Mouse (Mus musculus) liver, adult (tissue): ENCODE measurements around the gene Inpp5e.

Source experiments
- GATA4 ChIP-seq: IDR thresholded peaks from 2 replicates; pipeline ENCODE4 v1.6.1; 2014; ENCODE audit warnings: mild to moderate bottlenecking, low read length; ENCODE audit not compliant: insufficient replicate concordance

The Inpp5e gene

DNA sequence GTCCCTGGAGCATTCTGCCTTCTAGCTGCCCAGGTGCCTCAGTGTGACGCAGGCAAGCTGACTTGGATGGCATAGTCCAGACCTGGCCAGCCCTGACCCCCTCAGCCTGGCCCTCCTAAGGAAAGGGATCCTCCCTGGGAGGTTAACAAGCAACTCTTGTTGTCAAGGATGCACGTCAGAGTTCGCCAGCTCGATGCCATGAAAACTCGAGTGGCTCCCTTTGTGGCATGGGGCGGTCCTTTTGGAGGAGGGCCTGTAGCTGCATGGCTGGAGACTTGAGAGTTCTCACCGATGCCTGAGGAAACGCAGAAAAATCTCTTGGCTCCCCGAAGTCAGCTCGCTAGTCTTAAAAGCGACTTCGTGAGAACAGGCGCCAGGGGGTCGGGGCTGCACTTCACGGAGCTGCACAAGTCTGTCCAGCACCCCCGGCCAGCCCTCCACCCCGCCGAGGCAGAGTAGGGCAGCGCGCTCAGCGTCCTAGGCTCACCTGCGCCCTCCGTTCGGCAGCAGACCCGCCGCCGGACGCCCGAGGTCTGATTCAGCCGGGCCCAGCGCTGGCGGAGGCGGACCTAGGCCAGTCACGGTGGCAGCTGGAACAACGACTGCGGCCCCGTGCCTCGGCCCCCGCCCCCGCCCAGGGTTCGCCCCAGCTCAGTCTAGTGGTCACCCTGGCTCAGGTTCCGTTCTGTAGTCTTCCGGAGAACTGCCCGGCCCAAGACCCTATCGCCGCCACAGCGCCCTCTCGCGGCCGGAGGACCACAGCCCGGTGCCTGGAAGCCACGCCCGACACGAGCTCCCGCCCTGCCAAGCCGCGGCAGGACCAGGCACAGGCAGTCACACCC is at the start of gene Inpp5e:
TSS of gene Inpp5e (minus strand) at position 689 of the 842 bp plus-strand sequence.
- peak; percentile 52; the same call in 1 of the 2 replicates for TF ChIP-seq GATA4

DNA sequence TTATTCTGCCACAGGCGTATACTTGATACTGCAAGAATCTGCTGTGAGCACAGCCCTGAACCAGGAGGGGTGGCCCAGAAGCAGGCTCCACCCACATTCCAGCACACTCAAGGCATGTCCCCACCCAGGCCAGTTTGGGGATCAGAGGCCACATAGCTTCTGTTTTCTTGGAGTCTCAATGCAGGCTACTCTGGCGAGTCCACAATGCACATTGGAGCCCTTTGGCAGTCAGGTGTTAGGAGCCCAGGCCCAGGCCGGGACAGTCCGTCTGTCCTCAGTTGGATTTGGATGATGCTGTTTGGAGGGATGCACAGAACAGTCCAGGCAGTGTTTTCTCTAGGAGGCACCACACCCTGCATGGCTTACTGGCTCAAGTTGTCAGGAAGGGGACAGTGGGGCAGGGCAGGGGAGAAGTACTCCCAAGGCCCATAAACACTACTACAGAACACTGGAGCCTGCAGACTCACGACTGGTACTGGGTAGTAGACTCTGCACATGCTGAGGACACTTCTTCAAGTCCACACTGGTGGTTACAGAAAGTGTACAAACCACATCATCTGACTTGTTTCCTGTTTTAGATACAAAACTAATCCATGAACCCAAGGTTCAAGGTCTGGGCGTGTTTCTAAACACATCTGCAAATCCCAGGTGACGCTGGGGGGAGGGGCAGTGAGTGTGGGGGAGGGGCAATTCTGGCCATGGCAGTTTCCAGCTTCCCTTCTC is 49.6 kb upstream of the Inpp5e start:
- no peak for TF ChIP-seq GATA4

DNA sequence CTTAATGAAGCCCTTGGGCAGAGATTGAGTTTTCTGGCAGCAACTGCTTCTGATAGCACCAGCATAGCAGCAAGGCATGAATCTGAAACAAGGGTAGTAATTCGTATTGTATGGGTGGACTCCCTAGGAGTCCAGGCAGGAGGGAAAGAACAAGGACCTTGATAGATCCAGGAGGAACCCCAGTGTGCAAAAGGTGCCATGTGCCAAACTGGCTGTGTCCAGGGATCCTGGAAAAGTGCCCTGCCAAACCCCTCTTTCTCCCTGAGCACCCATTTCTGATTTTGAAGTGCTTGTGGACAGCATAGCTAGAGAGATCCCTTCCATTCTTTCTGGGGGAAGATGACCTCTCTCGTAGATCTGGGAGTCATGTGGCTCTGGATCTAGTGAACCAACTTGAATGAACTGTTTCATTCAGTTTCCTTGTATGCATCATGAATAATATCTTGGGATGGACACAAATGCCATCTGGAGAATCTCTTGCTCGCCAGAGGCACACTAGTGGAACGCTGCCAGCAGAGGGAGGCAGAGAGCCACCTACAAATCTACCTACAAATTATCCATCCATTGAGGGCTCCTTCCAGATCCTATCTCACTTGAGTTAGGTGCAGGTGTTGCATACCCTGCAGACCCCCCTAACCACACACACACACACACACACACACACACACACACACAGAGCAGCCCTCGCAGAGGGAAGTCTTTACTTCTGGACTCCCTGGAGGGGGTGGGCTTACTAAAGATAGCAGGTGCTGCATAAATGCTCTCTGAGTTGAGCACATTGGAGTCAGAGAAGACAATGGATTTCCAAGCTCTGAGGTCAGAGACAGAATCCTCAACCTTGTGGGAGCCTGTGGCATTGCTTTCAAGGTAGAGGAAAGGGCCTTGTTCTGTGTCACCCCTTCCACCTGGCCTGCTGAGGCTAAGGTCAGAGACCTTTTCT is 40.4 kb upstream of the Inpp5e start:
- TF ChIP-seq GATA4, result no peak

DNA sequence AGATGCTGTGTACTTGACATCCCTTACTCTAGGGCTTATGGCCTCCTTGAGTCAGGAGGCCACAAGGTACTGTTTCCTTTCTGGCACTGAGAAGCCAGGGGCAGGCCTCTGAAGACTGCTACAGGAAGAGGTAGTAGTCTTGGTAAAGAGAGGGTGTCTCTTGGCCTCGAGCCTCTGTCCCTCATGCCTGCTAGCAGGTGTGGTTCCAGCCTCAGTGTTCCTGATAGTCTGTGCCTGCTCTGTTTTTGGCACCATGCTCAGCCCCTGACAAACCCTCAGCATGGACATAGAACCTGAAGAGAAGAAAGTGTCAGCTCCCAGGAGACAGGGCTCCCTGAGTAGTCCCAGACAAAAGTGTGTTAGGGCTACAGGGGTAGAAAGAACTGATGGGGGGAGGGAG is 38.4 kb upstream of the Inpp5e start:
- TF ChIP-seq GATA4, result no peak

DNA sequence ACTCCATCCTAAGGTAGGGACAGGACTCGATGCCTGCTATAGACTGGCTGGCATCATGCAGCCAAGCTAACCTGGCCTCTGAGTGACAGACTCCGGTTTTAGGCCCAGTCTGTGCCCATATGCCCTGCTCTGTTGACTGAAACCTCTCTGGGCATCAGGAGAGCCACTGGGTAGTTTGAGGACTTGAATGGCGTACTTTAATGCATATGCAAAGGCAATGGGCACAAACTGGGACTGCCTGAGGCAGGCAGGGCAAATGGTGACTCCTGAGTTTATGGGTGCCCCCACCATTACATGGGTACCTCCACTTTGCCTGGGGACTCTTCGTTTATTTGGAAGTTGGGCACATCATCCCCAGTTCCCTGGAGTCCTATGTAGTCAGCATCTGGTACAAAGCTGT is 37.7 kb upstream of the Inpp5e start:
- no peak for TF ChIP-seq GATA4

DNA sequence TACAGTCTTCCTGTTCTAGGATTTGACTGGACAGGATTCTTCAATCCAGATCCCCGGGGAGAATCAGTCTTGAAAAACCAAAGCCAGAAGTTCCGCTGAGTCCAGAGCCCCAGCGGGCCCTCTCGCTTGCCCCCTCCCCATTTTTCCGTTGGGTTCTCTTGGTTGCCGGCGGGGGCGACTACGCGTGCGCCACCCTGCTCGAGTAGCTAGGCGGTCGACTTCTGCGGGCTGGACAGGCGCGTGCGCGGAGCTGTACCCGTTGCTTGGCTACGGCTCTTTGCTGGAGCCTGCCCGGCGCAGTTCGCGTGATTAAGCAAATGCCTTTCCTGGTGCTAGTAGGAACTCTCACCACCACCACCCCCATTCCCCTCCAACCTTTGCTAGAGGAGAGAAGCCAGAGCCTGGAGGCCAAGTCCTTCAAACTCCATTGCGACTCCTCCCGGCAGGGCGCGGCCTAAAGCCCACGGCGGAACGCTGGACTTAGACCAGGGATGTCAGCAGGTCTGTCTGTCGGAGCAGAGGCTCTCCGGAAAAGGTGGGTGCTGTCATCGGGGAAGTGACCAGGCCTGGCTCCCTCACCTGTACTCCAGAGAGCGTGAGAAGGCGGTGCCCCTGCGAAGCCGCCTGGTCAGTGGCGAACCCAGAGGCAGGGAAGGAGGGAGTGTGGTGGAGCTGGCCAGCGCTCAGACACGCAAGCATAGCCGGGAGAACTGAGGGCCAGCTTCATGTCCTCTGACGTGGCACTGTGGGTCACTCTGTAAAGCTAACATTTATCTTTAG is 36.9 kb upstream of the Inpp5e start:
- no peak for TF ChIP-seq GATA4

DNA sequence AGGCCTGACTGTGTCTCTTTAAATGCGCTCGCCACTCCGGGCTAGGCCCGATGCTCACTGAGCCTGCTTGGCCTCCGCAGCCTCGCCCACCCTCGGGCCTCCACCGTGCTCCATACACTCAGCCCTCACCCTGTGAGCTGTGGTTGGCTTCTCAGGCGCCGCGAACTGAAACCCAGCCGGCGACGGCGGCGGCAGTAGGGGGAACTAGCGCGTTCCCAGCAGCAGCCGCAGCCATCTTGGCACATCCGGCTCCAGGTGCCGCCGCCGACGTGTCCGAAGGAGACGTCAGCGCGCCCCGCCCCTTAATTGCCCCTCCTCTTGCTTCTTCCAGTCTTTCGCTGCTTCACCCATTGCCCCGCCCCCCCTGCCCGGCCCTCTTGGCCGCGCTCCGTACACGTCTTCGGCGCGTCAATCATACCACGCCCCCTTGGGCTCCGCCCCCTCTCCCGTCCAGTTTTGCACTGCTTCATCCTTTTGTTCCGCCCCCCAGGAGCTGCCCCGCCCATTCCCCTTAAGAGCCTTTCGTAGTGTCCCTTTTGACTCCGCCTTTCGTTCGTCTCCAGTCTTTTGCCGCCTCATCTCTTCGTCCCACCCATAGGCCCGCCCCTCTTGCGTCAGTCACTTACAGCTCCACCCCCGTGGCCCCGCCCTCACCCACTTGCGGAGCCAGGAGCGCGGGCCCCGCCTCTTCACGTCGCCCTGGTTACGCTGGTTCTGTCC is 36.1 kb upstream of the Inpp5e start, which contains the start of gene Sec16a:
TSS of gene Sec16a (minus strand) at position 271 of the 720 bp plus-strand sequence.
- TF ChIP-seq GATA4, result no peak

DNA sequence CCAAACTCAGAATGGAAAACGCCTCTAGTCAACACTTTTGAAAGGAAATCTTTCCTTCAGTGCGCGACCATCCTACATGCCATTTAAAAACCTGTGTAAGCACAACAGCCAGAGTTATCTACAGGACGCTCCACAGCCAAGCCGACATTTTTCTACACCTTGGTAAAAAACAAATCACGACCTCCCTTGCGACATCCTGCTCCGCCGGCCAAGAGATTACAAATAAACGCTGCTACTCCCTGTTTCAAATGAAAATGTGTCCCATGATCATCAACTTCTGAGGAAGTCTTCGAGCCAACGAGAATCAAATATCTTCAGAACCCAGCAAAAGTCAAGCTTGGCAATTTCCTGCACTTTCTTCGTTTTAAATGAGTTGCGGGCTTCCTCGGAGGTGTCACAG is 35.4 kb upstream of the Inpp5e start:
- TF ChIP-seq GATA4, result no peak

DNA sequence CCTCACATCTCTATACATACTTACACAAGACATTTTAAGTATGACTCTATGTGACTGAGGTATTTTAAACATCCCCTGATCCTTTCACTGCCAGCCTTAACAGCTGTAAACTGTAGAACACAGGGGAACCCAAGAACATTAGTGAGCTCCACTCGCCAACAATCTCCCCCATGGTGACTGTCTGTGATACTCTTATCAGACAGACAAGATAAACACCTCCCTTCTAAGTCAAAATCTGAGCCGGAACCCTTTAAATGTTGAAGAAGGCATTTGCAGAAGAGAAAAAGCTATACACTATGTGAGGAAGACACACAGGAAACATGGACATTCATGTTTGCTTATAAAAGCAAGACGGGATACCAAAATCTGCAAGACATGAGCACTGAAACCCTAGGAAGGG is 34.9 kb upstream of the Inpp5e start:
- no peak for TF ChIP-seq GATA4

DNA sequence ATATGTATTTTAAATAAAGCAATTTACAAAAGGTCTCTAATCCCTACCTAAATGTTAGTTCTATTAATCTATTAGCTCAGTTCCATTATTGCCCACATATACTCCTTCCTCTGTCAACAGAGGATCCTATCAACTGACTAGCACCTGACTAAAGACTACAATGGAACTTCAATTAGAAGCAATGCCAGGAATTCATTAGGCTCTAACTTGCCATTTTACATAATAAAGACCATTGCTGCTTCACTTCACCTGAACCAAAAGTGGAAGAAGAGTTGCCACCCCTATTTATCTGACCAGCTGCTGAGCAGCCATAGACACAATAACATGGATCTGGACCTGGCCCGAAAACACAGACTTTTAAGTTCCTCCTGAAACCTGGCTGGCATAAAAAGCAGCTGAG is 33.8 kb upstream of the Inpp5e start:
- TF ChIP-seq GATA4, result no peak

DNA sequence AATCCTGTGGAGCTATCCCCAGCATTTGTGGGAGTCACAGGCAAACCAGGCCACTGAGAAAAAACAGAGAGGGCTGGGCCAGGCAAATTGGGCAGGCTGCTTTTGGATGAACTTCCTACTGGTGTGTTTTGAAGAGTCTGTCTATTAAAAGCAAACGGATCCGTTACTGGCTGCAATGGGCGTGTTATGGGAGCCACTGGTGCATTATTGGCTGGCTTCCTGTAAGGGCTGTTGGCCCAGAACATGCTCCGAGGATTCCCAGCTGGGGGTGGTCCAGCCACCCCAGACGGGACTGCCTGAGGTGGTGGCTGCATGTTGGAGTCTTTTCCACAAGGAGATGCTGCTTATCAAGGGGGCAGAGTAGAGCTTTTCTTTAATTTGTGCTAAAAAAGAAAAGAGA is 32.7 kb upstream of the Inpp5e start:
- no peak for TF ChIP-seq GATA4

DNA sequence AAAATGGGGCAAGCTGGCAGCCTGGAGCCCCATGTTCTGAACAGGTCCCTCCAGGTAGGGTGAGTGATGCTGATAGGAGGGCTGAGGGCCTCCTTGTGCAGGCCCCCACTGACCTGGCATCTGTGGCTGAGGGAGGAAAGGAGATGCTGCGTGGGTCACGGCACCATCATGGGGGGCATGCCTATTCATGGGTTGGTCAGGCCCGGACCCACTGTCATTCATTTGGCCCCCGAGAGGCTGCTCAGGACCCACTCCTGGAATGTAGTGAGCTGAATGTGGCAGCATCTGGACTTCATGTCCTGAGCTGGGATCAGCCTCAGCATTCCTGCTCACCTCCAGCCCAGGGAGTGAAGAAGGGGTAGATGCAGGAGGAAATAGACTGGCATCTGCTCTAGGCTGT is 32.3 kb upstream of the Inpp5e start:
- TF ChIP-seq GATA4, result no peak

DNA sequence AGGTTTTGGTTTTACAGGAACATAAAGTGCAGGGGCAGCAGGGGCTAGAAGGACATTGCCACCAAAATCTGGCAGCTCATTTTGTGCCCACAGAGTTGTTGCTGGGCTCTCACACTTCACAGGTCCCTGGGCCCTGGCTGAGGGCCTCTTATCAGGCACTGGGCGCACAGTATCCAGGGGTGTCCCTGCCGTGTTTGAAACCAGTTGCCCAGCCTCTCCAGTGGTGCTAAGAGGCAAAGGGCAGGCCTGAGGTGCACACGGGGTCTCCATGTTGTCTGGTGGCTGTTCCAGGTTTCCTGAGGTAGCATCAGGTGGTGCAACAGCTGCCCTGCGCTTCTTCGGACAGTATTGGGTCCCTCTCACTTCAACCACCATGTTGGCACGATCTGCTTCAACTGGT is 30.7 kb upstream of the Inpp5e start:
- no peak for TF ChIP-seq GATA4

DNA sequence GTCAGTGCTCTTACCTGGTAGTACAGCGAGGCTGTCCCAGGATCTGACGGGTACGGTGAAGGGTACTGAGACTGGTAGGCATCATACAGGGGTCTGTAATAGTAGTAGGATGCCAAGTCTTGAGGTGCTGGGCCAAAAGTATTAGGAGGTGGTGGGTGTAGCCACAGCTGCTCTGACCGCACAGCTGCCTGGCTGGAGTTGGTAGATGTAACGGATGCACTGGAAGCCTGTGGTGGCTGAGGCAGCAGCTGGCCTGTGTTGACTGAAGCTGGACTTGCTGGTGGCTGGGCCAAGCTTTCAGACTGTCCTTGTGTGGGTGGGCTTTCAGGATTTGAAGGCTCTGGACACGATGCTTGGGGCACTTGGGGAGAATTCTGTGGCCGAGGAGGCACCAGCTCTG is 29.4 kb upstream of the Inpp5e start:
- no peak for TF ChIP-seq GATA4
